Mouse (Mus musculus): ENCODE data around the gene Gsdma3.
A peak's percentile ranks its signal among the peaks of the same experiment; 100 is the strongest.
"Not testable (repeated sequence)": the region's sequence is repeated elsewhere in the genome, so short reads cannot be mapped to it uniquely, and the experiment has no call there.

DNA sequence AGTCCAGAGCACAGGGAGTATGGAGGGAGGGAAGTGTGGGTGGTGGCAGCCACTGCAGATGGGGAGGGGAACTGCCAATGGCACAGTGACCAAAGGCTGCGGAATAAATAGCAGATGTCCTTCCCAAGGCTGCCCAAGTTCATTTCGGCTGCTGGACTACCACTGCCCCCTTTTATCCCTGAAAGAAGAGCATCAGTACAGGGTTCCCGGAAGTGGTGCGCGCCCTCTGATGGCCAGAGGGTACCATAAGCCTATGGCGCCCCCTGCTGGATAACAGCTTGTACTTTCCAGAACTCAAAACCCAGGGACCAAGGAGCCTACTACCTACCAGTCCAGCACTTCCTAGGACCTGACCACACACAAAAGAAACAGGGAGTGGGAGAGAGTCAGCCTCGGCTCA lies 47.0 kb downstream of the Gsdma3 start:
- TF ChIP-seq POLR2A (IDR thresholded peaks at IDR 0.05; ENCODE audit: borderline replicate concordance, control insufficient read depth, low read depth, low read length): not testable (repeated sequence)
- TF ChIP-seq CTCF (IDR thresholded peaks at IDR 0.05; ENCODE audit: control insufficient read depth, insufficient read depth, low read length): peak; percentile 34
